Comparison of ENCODE assay signal across 8 mouse cellular contexts in the genomic region with DNA sequence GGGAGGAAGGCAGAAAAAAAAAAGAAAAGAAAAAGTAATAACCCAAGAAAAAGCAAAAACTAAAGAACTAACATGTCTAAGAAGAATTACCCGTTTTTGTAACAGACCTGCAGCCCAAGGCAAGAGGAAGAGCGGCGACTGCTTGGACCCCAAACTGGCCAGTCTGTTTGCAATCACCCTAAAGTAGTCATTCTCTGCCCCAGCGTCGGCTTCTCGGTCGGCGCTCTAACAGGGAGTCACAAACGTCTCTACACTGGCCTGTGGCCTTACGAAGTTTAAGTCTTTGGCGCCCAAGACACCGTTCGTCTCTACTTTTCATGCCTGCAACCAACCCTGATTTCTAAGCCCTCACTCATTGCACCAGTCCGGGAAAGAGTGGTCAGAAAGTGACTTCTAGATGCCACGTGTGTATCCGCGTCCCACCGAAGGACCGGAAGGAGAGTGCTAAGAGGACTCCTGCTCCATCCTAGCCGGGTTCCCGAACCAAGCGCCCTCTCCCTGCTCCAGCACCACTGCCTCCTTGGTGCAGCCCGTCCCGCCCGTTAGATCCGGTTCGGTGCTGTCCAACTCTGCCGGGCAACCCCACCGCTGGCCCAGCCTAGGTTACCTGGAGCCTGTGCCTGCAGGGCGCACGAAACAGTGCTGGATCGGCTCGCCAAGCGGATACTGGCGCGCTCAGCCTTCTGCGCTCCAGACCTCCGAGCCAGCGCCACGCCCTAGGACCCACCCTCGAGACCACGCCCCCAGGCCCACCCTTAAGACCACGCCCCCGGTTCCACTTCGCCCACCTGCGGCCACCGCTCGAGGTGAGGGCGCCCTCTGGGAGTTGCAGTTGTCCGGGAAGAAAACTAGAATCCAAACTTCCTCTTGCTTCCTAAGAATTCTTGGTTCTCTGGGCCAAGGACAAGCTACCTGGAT. TPM values are rescaled to one million over a fixed set of nuclear protein-coding genes. Genes with fewer than 3 reads are reported as not detected.
DNase-seq lines count a peak whose midpoint lies in the region; ATAC-seq and TF ChIP-seq lines count a peak whose summit lies in the region.

No protein-coding gene starts in this region.

- TF ChIP-seq EP300 in liver, postnatal 0 days (IDR thresholded peaks at IDR 0.05; ENCODE audit: low read depth), result no peak; the same call in 1 of the 2 replicates

- H3K36me3 ChIP-seq in intestine, embryonic 16.5 days (ENCODE audit: control insufficient read depth, insufficient read depth, low read length), result no peaks in the 10 kb centered on the region
- peaks cover 7% of the 10 kb centered on the region; the same call in 1 of the 2 replicates for H3K36me3 ChIP-seq in liver, postnatal 0 days (replicated peaks; ENCODE audit: insufficient read depth, low read length)
- H3K36me3 ChIP-seq in neural tube, embryonic 11.5 days (ENCODE audit: control insufficient read depth, insufficient read depth, low read length), result no peaks in the 10 kb centered on the region

- H3K27ac ChIP-seq in cortical plate, adult 2 months (ENCODE audit: insufficient read depth, low read length), result no peak overlapping the region
- H3K27ac ChIP-seq in intestine, embryonic 16.5 days (ENCODE audit: low read length), result no peak overlapping the region
- H3K27ac ChIP-seq in liver, postnatal 0 days (ENCODE audit: low read depth), result peak overlapping the region; percentile 67
- H3K27ac ChIP-seq in neural tube, embryonic 11.5 days (ENCODE audit: low read depth, low read length), result no peak overlapping the region

- DNase-seq in layer of hippocampus, postnatal 10 days (ENCODE audit: low spot score in 2 of 2), result peak; percentile 16 to 30
- no peak for DNase-seq in layer of hippocampus, postnatal 25 days (ENCODE audit: extremely low spot score in 1 of 2, low spot score in 1 of 2)
- DNase-seq in heart, adult 11 months, result peak; percentile 98
- peak; percentile 89 for DNase-seq in liver, postnatal 0 days
- peak; percentile 72 for DNase-seq in neural tube, embryonic 11.5 days (ENCODE audit: low spot score)
- peak; percentile 65 for DNase-seq in thymus, postnatal 0 days (ENCODE audit: low spot score)

- no peaks in the 10 kb centered on the region for H3K9me3 ChIP-seq in intestine, embryonic 16.5 days (ENCODE audit: control insufficient read depth, low read length)
- no peaks in the 10 kb centered on the region for H3K9me3 ChIP-seq in liver, postnatal 0 days (ENCODE audit: low read length)
- no peaks in the 10 kb centered on the region for H3K9me3 ChIP-seq in neural tube, embryonic 11.5 days (ENCODE audit: control insufficient read depth, low read length)

- H3K4me1 ChIP-seq in cortical plate, adult 2 months (ENCODE audit: control insufficient read depth, insufficient read depth, low read length), result no peaks in the 10 kb centered on the region
- H3K4me1 ChIP-seq in intestine, embryonic 16.5 days (ENCODE audit: control insufficient read depth, insufficient read depth, low read length), result no peaks in the 10 kb centered on the region
- peaks cover 23% of the 10 kb centered on the region for H3K4me1 ChIP-seq in liver, postnatal 0 days (ENCODE audit: insufficient read depth)
- no peaks in the 10 kb centered on the region for H3K4me1 ChIP-seq in neural tube, embryonic 11.5 days (ENCODE audit: control insufficient read depth, insufficient read depth, low read length)

- H3K4me3 ChIP-seq in cortical plate, adult 2 months (ENCODE audit: insufficient read depth, low read length), result peak overlapping the region; percentile 23
- H3K4me3 ChIP-seq in intestine, embryonic 16.5 days (ENCODE audit: low read length), result peak overlapping the region; percentile 60
- H3K4me3 ChIP-seq in liver, postnatal 0 days (ENCODE audit: low read depth, low read length), result peak overlapping the region; percentile 61
- peak overlapping the region; percentile 47 for H3K4me3 ChIP-seq in neural tube, embryonic 11.5 days (ENCODE audit: low read depth, low read length)

- no peak for TF ChIP-seq CTCF in cortical plate, adult 2 months (IDR thresholded peaks at IDR 0.05; ENCODE audit: extremely low read depth, insufficient read depth, low read length)
- peak; percentile 75 for TF ChIP-seq CTCF in liver, postnatal 0 days (IDR thresholded peaks at IDR 0.05; ENCODE audit: low read depth)

- H3K9ac ChIP-seq in intestine, embryonic 16.5 days (ENCODE audit: low read depth, low read length), result peak overlapping the region; percentile 61
- peak overlapping the region; percentile 76 for H3K9ac ChIP-seq in liver, postnatal 0 days (replicated peaks)
- H3K9ac ChIP-seq in neural tube, embryonic 11.5 days (ENCODE audit: low read length), result peak overlapping the region; percentile 29

- peak; percentile 95 for ATAC-seq in intestine, embryonic 16.5 days
- ATAC-seq in liver, postnatal 0 days, result peak; percentile 85
- ATAC-seq in neural tube, embryonic 11.5 days (ENCODE audit: insufficient read depth, low FRiP score, low TSS enrichment), result peak; percentile 85

- peak overlapping the region; percentile 96 for H3K4me2 ChIP-seq in intestine, embryonic 16.5 days (ENCODE audit: low read depth, low read length)
- H3K4me2 ChIP-seq in liver, postnatal 0 days (ENCODE audit: low read depth, low read length), result peak overlapping the region; percentile 67
- H3K4me2 ChIP-seq in neural tube, embryonic 11.5 days (ENCODE audit: low read depth), result peak overlapping the region; percentile 87

- 2% methylated on average over 50 of the region's 50 CpGs for WGBS in intestine, embryonic 16.5 days
- WGBS in liver, postnatal 0 days (ENCODE audit: insufficient replicate concordance), result under 1% methylated on average over 49 of the region's 50 CpGs
- WGBS in neural tube, embryonic 11.5 days, result 2% methylated on average over 50 of the region's 50 CpGs

- H3K27me3 ChIP-seq in intestine, embryonic 16.5 days (replicated peaks; ENCODE audit: control insufficient read depth, insufficient read depth, low read length), result no peaks in the 10 kb centered on the region; the same call in 1 of the 2 replicates
- H3K27me3 ChIP-seq in liver, postnatal 0 days (ENCODE audit: insufficient read depth, low read length), result no peaks in the 10 kb centered on the region
- no peaks in the 10 kb centered on the region; the same call in 1 of the 2 replicates for H3K27me3 ChIP-seq in neural tube, embryonic 11.5 days (ENCODE audit: control insufficient read depth, insufficient read depth, low read length)

- TF ChIP-seq POLR2A in cortical plate, adult 2 months (IDR thresholded peaks at IDR 0.05; ENCODE audit: extremely low read depth, insufficient read depth, low read length), result no peak

RNA-seq across cellular contexts. Expression of gene Gcnt1, which starts 16.4 kb away (rescaled TPM):
- total RNA-seq in layer of hippocampus, postnatal 10 days (2021), result 1 to 10 TPM; 1.8 to 2.2 TPM
- total RNA-seq in layer of hippocampus, postnatal 25 days (2021), result 1 to 10 TPM; 3.3 to 3.7 TPM
- 1.8 and 1.9 TPM in 2 replicates for polyA plus RNA-seq in cortical plate, adult 2 months (2012; rRNA removed)
- polyA plus RNA-seq in intestine, embryonic 16.5 days (2015; fragmentation: Nextera tagmentation; extraction: Ambion mirVana), result 3.5 and 3.8 TPM in 2 replicates
- 5.8 and 7.1 TPM in 2 replicates for polyA plus RNA-seq in liver, postnatal 0 days (2015; fragmentation: Nextera tagmentation; extraction: Ambion mirVana)
- 9.6 and 10.2 TPM in 2 replicates for polyA plus RNA-seq in neural tube, embryonic 11.5 days (2014; fragmentation: Nextera tagmentation; extraction: Ambion mirVana)
- polyA plus RNA-seq in thymus, postnatal 0 days (2015; fragmentation: Nextera tagmentation; extraction: Ambion mirVana), result 1.7 and 2.4 TPM in 2 replicates

RNA-seq across cellular contexts. Expression of gene Rfk, which starts 37.6 kb away (rescaled TPM):
- 10 to 100 TPM; 50.7 to 57.1 TPM for total RNA-seq in layer of hippocampus, postnatal 10 days (2021)
- total RNA-seq in layer of hippocampus, postnatal 25 days (2021), result 10 to 100 TPM; 59.5 to 63.0 TPM
- polyA plus RNA-seq in cortical plate, adult 2 months (2012; rRNA removed), result 48.9 and 54.2 TPM in 2 replicates
- polyA plus RNA-seq in intestine, embryonic 16.5 days (2015; fragmentation: Nextera tagmentation; extraction: Ambion mirVana), result 118 and 135 TPM in 2 replicates
- 59.9 and 61.9 TPM in 2 replicates for polyA plus RNA-seq in liver, postnatal 0 days (2015; fragmentation: Nextera tagmentation; extraction: Ambion mirVana)
- 79.6 and 85.1 TPM in 2 replicates for polyA plus RNA-seq in neural tube, embryonic 11.5 days (2014; fragmentation: Nextera tagmentation; extraction: Ambion mirVana)
- polyA plus RNA-seq in thymus, postnatal 0 days (2015; fragmentation: Nextera tagmentation; extraction: Ambion mirVana), result 48.3 and 54.1 TPM in 2 replicates

Comparison
In these comparisons a context has a peak if more than half of its experiments do, and no peak if none do; other contexts are left out.
1. DNase-seq: peak in layer of hippocampus, postnatal 10 days (2 of 2), heart, adult 11 months (single experiment), liver, postnatal 0 days (single experiment), neural tube, embryonic 11.5 days (single experiment) and thymus, postnatal 0 days (single experiment); none in layer of hippocampus, postnatal 25 days (0 of 2).
2. Peak in every context shown above with its lines, with median percentiles within 50 percentile points of each other: H3K4me3 ChIP-seq, ATAC-seq, H3K4me2 ChIP-seq and H3K9ac ChIP-seq.